Mouse (Mus musculus) lung, postnatal 0 days (tissue): ENCODE results near the gene Smtnl2. TPM values are rescaled to one million over a fixed set of nuclear protein-coding genes. Genes with fewer than 3 reads are reported as not detected.

Experiments
- ATAC-seq: fragments of 200-750 bp; cut with Nextera tagmentation; 2 replicates; pipeline ENCODE4 v1.8.0; 2017; ENCODE audit warnings: moderate library complexity
- DNase-seq: peaks from one replicate; pipeline ENCODE4 v3.0.0-alpha.2; 2016; ENCODE audit warnings: low spot score
- H3K27ac ChIP-seq: fragments of 300-500 bp; sonication (generic); 2 replicates; pipeline ENCODE4 v1.5.1; 2014; ENCODE audit warnings: antibody characterized with exemption, mild to moderate bottlenecking, low read length, mixed read lengths
- H3K27me3 ChIP-seq: fragments of 300-500 bp; sonication (generic); replicated peaks from 2 replicates; pipeline ENCODE4 v1.6.1; 2014; ENCODE audit warnings: low read length, mixed read lengths; ENCODE audit not compliant: insufficient read depth
- H3K36me3 ChIP-seq: fragments of 300-500 bp; sonication (generic); 2 replicates; pipeline ENCODE4 v1.6.1; 2014; ENCODE audit warnings: low read length, mixed read lengths; ENCODE audit not compliant: insufficient read depth
- H3K4me1 ChIP-seq: fragments of 300-500 bp; sonication (generic); 2 replicates; pipeline ENCODE4 v1.6.1; 2014; ENCODE audit warnings: antibody characterized with exemption, low read depth, low read length, mixed read lengths; ENCODE audit not compliant: insufficient read depth
- H3K4me2 ChIP-seq: fragments of 300-500 bp; sonication (generic); replicated peaks from 2 replicates; pipeline ENCODE4 v1.6.1; 2014; ENCODE audit warnings: low read depth, mild to moderate bottlenecking, low read length, moderate library complexity, mixed read lengths
- H3K4me3 ChIP-seq: fragments of 300-500 bp; sonication (generic); 2 replicates; pipeline ENCODE4 v1.5.1; 2014; ENCODE audit warnings: low read depth, low read length
- H3K9ac ChIP-seq: fragments of 300-500 bp; sonication (generic); replicated peaks from 2 replicates; pipeline ENCODE4 v1.6.1; 2014; ENCODE audit warnings: low read depth, mild to moderate bottlenecking
- H3K9me3 ChIP-seq: fragments of 300-500 bp; sonication (generic); 2 replicates; pipeline ENCODE4 v1.6.1; 2016; ENCODE audit warnings: low read length, mixed read lengths
- CTCF ChIP-seq: IDR thresholded peaks from 2 replicates; pipeline ENCODE4 v1.5.1; 2016; ENCODE audit warnings: antibody characterized with exemption, mild to moderate bottlenecking
- EP300 ChIP-seq: IDR thresholded peaks from 2 replicates; pipeline ENCODE4 v1.6.1; 2016; ENCODE audit warnings: antibody characterized with exemption, mild to moderate bottlenecking, control low read depth
- WGBS: fragments of 180-500 bp; shearing (Covaris S2); extraction: QIAGEN DNeasy Blood & Tissue Kit; methylation state at CpG from one replicate; pipeline ENCODE4 v1.1.7; 2014; 5-methylcytosine and 5-hydroxymethylcytosine counted together
- microRNA-seq: library from miRNA; unstranded; fragments of <30 nt; microRNA quantifications from one replicate; pipeline ENCODE4, GENCODE M21; 2016
- polyA plus RNA-seq: library from polyadenylated mRNA; unstranded; fragments of >200 nt; fragmentation: Nextera tagmentation; extraction: Ambion mirVana; gene quantifications from 2 replicates; pipeline ENCODE4 v1.2.1, GENCODE M21; 2015

Gene Smtnl2
- polyA plus RNA-seq, 1 experiment from 2014 or later, result 108 TPM

DNA sequence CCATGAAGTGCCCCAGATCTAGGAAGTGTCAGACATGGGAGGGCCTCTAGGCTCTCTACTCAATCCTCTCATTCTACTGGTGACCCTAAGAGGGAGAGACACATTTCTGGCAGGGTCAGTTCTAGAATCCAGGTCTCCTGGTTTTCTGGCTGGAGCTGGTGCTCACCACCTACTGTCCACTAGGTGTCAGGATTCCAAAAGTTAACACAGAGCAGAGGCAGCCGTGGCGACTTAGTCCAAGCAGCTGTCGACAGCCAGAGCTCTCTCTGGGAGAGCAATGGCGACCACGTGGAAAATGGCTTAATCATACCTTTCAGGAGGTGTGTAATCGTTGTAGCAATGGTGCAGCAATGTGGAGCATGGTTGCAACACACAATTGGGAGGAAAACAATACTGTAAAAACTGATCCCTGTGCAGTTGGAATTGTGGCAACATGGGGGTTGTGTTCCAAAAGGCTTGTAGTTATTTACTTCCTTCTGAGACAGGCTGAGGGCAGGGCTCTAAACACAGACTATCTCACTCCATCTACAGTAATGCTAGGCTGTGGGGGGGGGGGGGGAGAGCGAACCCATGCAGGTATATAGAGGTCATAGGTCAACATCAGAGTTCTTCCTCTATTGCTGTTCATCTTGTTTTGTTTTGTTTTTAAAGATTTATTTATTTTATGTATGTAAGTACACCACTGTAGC is 68.8 kb downstream of the Smtnl2 start:
- Histone ChIP-seq H3K9me3 (no peaks in the 10 kb centered on the region), H3K4me3 (no peak overlapping the region), H3K27ac (no peak overlapping the region), H3K36me3 (no peaks in the 10 kb centered on the region), H3K4me2 (no peak overlapping the region), H3K27me3 (no peaks in the 10 kb centered on the region), H3K9ac (no peak overlapping the region), H3K4me1 (no peaks in the 10 kb centered on the region)
- ATAC-seq (peak; percentile 80), DNase-seq (peak; percentile 88)
- TF ChIP-seq EP300, result no peak
- peak; percentile 82 for TF ChIP-seq CTCF
- WGBS, result 13% methylated on average over 7 of the region's 7 CpGs

DNA sequence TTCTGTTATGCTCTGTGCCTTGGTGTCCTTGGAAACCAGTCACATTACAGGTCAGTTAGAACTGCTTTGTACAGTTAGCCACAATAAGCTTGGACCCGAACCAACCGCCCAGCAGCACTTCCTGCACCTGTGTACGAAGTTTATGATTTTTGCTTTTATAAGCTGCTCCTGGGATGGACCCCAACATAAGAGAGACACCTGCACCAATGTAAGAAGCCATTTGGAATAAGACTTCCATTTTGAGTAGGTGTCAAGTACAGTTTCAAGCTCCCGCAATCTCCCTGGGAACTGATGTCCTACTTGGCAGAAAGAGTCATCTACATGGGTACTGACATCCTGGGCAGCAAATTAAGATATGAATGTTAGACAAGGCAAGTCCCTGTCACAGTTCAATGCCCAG is 71.8 kb downstream of the Smtnl2 start:
- Histone ChIP-seq H3K36me3 (no peaks in the 10 kb centered on the region), H3K4me2 (no peak overlapping the region), H3K9ac (no peak overlapping the region), H3K27ac (no peak overlapping the region), H3K4me1 (no peaks in the 10 kb centered on the region), H3K4me3 (no peak overlapping the region), H3K9me3 (no peaks in the 10 kb centered on the region), H3K27me3 (no peaks in the 10 kb centered on the region)
- DNase-seq (no peak), ATAC-seq (no peak)
- WGBS, result 80% methylated on average over 4 of the region's 4 CpGs
- TF ChIP-seq CTCF (no peak), EP300 (no peak)

Small RNA genes lying within 50 kb of the gene (microRNA-seq; reads per million reads assigned to microRNA genes)
- not detected for gene Mir6338

Other genes with a start within 250 kb of the Smtnl2 start
- 0.06 TPM in 1 of 2 replicates, not detected in the other for gene Gm43951, start 204.9 kb downstream of the Smtnl2 start, polyA plus RNA-seq
- 9.2 and 11.5 TPM in 2 replicates for gene 4933427D14Rik, start 204.3 kb downstream of the Smtnl2 start, polyA plus RNA-seq
- gene Txndc17, start 204.2 kb downstream of the Smtnl2 start, polyA plus RNA-seq, result 156 and 166 TPM in 2 replicates
- 50.3 and 50.7 TPM in 2 replicates for gene Med31, start 196.1 kb downstream of the Smtnl2 start, polyA plus RNA-seq
- gene Slc13a5, start 144.5 kb downstream of the Smtnl2 start, polyA plus RNA-seq, result not detected in 2 replicates
- gene Xaf1, start 110.1 kb downstream of the Smtnl2 start, polyA plus RNA-seq, result 32.3 and 39.7 TPM in 2 replicates
- gene Fbxo39, start 97.3 kb downstream of the Smtnl2 start, polyA plus RNA-seq, result not detected in 2 replicates
- 14.2 and 17.3 TPM in 2 replicates for gene Tekt1, start 49.3 kb downstream of the Smtnl2 start, polyA plus RNA-seq
- 0.94 and 1.0 TPM in 2 replicates for gene Ggt6, start 23.8 kb upstream of the Smtnl2 start, polyA plus RNA-seq
- 41.5 and 44.3 TPM in 2 replicates for gene Mybbp1a, start 29.6 kb upstream of the Smtnl2 start, polyA plus RNA-seq
- gene Spns2, start 78.2 kb upstream of the Smtnl2 start, polyA plus RNA-seq, result 11.1 and 12.2 TPM in 2 replicates
- gene Spns3, start 138.8 kb upstream of the Smtnl2 start, polyA plus RNA-seq, result 0.06 and 0.12 TPM in 2 replicates
- 44.9 and 48.4 TPM in 2 replicates for gene Ube2g1, start 195.6 kb upstream of the Smtnl2 start, polyA plus RNA-seq